Mouse (Mus musculus): ENCODE data around the gene Serpinb9. TPM values are rescaled to one million over a fixed set of nuclear protein-coding genes. Genes with fewer than 3 reads are reported as not detected.
"Not testable (repeated sequence)": the region's sequence is repeated elsewhere in the genome, so short reads cannot be mapped to it uniquely, and the experiment has no call there.

Gene Serpinb9
- polyA plus RNA-seq, 1 experiment from 2014 or later = 0.72 TPM

GRCm38 (mm10) chr13:33006555-33006954, 3.5 kb downstream of the Serpinb9 start:
- H3K4me3 ChIP-seq (ENCODE audit: low read depth, low read length) = no peak overlapping the region
- H3K4me1 ChIP-seq (ENCODE audit: control insufficient read depth, insufficient read depth, low read length) = no peaks in the 10 kb centered on the region
- H3K4me2 ChIP-seq (ENCODE audit: low read depth, severe bottlenecking) = no peak overlapping the region
- ATAC-seq (ENCODE audit: insufficient number of reproducible peaks, low FRiP score, low TSS enrichment, low read depth) (no peak), DNase-seq (ENCODE audit: low spot score) (no peak)
- H3K9ac ChIP-seq (ENCODE audit: low read length) = no peak overlapping the region
- H3K36me3 ChIP-seq (ENCODE audit: control insufficient read depth, insufficient read depth, low read length) = no peaks in the 10 kb centered on the region
- no peak overlapping the region for H3K27ac ChIP-seq (replicated peaks; ENCODE audit: low read depth, low read length)
- H3K9me3 ChIP-seq (ENCODE audit: control insufficient read depth, low read length) = no peaks in the 10 kb centered on the region
- H3K27me3 ChIP-seq (ENCODE audit: control insufficient read depth, insufficient read depth, low read length) = no peaks in the 10 kb centered on the region
- 82% methylated on average over 3 of the region's 3 CpGs for WGBS

- no peak overlapping the region for H3K4me3 ChIP-seq (ENCODE audit: low read depth, low read length)
- no peak overlapping the region for H3K9ac ChIP-seq (ENCODE audit: low read length)
- H3K4me2 ChIP-seq (ENCODE audit: low read depth, severe bottlenecking) = no peak overlapping the region
- H3K27me3 ChIP-seq (ENCODE audit: control insufficient read depth, insufficient read depth, low read length) = no peaks in the 10 kb centered on the region
- H3K36me3 ChIP-seq (ENCODE audit: control insufficient read depth, insufficient read depth, low read length) = no peaks in the 10 kb centered on the region
- no peak for DNase-seq (ENCODE audit: low spot score)
- WGBS = 92% methylated on average over 1 of the region's 1 CpGs
- no peak for ATAC-seq (ENCODE audit: insufficient number of reproducible peaks, low FRiP score, low TSS enrichment, low read depth)
- no peaks in the 10 kb centered on the region for H3K4me1 ChIP-seq (ENCODE audit: control insufficient read depth, insufficient read depth, low read length)
- no peaks in the 10 kb centered on the region for H3K9me3 ChIP-seq (ENCODE audit: control insufficient read depth, low read length)
- no peak overlapping the region for H3K27ac ChIP-seq (replicated peaks; ENCODE audit: low read depth, low read length)
These were observed 9.3 kb downstream of the Serpinb9 start for GRCm38 (mm10) chr13:33012395-33012794.

- Histone ChIP-seq H3K4me1 (ENCODE audit: control insufficient read depth, insufficient read depth, low read length) (no peaks in the 10 kb centered on the region), H3K27me3 (ENCODE audit: control insufficient read depth, insufficient read depth, low read length) (no peaks in the 10 kb centered on the region), H3K4me3 (ENCODE audit: low read depth, low read length) (no peak overlapping the region), H3K9ac (ENCODE audit: low read length) (no peak overlapping the region), H3K9me3 (ENCODE audit: control insufficient read depth, low read length) (no peaks in the 10 kb centered on the region), H3K27ac (replicated peaks; ENCODE audit: low read depth, low read length) (no peak overlapping the region), H3K36me3 (ENCODE audit: control insufficient read depth, insufficient read depth, low read length) (no peaks in the 10 kb centered on the region), H3K4me2 (ENCODE audit: low read depth, severe bottlenecking) (no peak overlapping the region)
- ATAC-seq (ENCODE audit: insufficient number of reproducible peaks, low FRiP score, low TSS enrichment, low read depth) (no peak), DNase-seq (ENCODE audit: low spot score) (no peak)
- WGBS = 71% methylated on average over 2 of the region's 2 CpGs
These were observed 10.2 kb downstream of the Serpinb9 start for GRCm38 (mm10) chr13:33013271-33013670.

DNA sequence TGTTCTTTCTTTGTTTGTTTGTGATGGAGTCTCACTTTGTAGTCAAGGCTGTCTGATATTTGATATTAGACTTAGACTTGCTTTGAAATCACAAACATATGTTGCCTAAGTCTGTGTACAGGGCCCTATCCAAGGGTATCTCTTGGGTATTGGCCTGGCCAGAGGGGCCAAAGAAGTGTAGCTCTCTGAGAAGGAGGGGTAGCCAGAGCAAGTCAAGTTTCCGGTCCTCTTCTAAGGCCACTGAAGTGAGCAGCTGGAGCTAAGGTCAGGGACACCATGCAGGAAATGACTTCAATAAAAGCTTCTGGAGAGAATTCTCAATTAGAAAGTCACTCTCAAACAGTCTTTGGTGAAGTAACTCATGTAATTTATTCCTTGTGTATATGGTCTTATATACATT, 19.3 kb downstream of the Serpinb9 start:
- DNase-seq (ENCODE audit: low spot score) = no peak
- Histone ChIP-seq H3K27me3 (ENCODE audit: control insufficient read depth, insufficient read depth, low read length) (no peaks in the 10 kb centered on the region), H3K9me3 (ENCODE audit: control insufficient read depth, low read length) (no peaks in the 10 kb centered on the region), H3K4me3 (ENCODE audit: low read depth, low read length) (no peak overlapping the region), H3K27ac (replicated peaks; ENCODE audit: low read depth, low read length) (no peak overlapping the region), H3K4me1 (ENCODE audit: control insufficient read depth, insufficient read depth, low read length) (no peaks in the 10 kb centered on the region), H3K9ac (ENCODE audit: low read length) (no peak overlapping the region), H3K4me2 (ENCODE audit: low read depth, severe bottlenecking) (no peak overlapping the region), H3K36me3 (ENCODE audit: control insufficient read depth, insufficient read depth, low read length) (no peaks in the 10 kb centered on the region)
- WGBS = 76% methylated on average over 1 of the region's 1 CpGs
- ATAC-seq (ENCODE audit: insufficient number of reproducible peaks, low FRiP score, low TSS enrichment, low read depth) = no peak

- Histone ChIP-seq H3K9me3 (ENCODE audit: control insufficient read depth, low read length) (no peaks in the 10 kb centered on the region), H3K36me3 (ENCODE audit: control insufficient read depth, insufficient read depth, low read length) (no peaks in the 10 kb centered on the region), H3K27ac (replicated peaks; ENCODE audit: low read depth, low read length) (no peak overlapping the region), H3K27me3 (ENCODE audit: control insufficient read depth, insufficient read depth, low read length) (no peaks in the 10 kb centered on the region), H3K9ac (ENCODE audit: low read length) (no peak overlapping the region), H3K4me1 (ENCODE audit: control insufficient read depth, insufficient read depth, low read length) (no peaks in the 10 kb centered on the region), H3K4me2 (ENCODE audit: low read depth, severe bottlenecking) (no peak overlapping the region), H3K4me3 (ENCODE audit: low read depth, low read length) (no peak overlapping the region)
- WGBS = 75% methylated on average over 1 of the region's 1 CpGs
- DNase-seq (ENCODE audit: low spot score) (no peak), ATAC-seq (ENCODE audit: insufficient number of reproducible peaks, low FRiP score, low TSS enrichment, low read depth) (no peak)
These were observed 23.5 kb downstream of the Serpinb9 start for GRCm38 (mm10) chr13:33026427-33027057.

DNA sequence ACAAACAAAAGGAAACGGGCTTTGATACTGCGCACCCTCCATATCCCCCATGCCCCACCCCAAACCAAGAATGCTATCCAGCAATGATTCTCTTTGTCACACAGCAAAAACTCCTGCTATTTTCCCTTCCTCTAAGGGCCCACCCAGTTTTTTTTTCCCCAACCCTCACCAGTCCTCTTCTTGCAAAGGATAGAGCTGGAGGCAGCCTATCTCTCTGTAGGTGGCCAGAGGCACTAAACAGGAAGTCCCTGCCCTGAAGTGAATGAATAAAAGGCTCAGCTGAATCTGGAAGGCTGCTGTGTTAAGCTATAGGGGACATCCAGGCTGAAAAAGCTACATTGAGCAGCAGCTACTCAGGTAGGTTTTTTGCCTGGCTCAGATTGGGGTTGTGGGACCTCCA, 24.2 kb downstream of the Serpinb9 start, which contains the start of gene Serpinb9b:
Gene Serpinb9b (plus strand): TSS at position 173 of the 400 bp plus-strand sequence.
- WGBS = 90% methylated on average over 2 of the region's 2 CpGs
- DNase-seq (ENCODE audit: low spot score) (no peak), ATAC-seq (ENCODE audit: insufficient number of reproducible peaks, low FRiP score, low TSS enrichment, low read depth) (no peak)
- no peaks in the 10 kb centered on the region for H3K4me1 ChIP-seq (ENCODE audit: control insufficient read depth, insufficient read depth, low read length)
- H3K27ac ChIP-seq (replicated peaks; ENCODE audit: low read depth, low read length) = no peak within 1 kb of the TSS
- no peaks in the 10 kb centered on the region for H3K36me3 ChIP-seq (ENCODE audit: control insufficient read depth, insufficient read depth, low read length)
- no peak within 1 kb of the TSS for H3K9ac ChIP-seq (ENCODE audit: low read length)
- H3K4me3 ChIP-seq (ENCODE audit: low read depth, low read length) = no peak within 1 kb of the TSS
- H3K4me2 ChIP-seq (ENCODE audit: low read depth, severe bottlenecking) = no peak within 1 kb of the TSS
- no peaks in the 10 kb centered on the region for H3K9me3 ChIP-seq (ENCODE audit: control insufficient read depth, low read length)
- H3K27me3 ChIP-seq (ENCODE audit: control insufficient read depth, insufficient read depth, low read length) = no peaks in the 10 kb centered on the region

DNA sequence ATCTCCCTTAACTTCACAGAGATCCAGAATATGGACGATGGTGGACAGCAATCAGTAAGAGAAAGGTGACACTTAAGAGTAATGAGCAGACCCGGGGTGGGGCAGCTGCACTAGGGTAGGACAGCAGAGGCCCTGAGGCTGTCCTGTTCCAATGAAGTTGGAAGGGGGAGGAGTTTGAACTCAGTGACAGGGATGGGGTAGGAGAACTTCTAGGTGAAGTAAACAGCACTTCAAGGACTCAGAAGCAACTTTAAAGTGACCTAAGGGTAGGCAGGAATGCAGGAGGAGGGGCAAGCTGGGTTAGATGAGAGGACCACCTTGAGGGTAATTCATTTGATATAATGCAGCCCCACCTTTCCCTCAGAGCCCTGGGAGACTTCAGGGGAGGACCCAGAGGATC, 25.1 kb downstream of the Serpinb9 start:
- no peak overlapping the region for H3K4me2 ChIP-seq (ENCODE audit: low read depth, severe bottlenecking)
- no peak overlapping the region for H3K27ac ChIP-seq (replicated peaks; ENCODE audit: low read depth, low read length)
- no peak overlapping the region for H3K4me3 ChIP-seq (ENCODE audit: low read depth, low read length)
- no peaks in the 10 kb centered on the region for H3K36me3 ChIP-seq (ENCODE audit: control insufficient read depth, insufficient read depth, low read length)
- DNase-seq (ENCODE audit: low spot score) = no peak
- no peak for ATAC-seq (ENCODE audit: insufficient number of reproducible peaks, low FRiP score, low TSS enrichment, low read depth)
- H3K9me3 ChIP-seq (ENCODE audit: control insufficient read depth, low read length) = no peaks in the 10 kb centered on the region
- H3K27me3 ChIP-seq (ENCODE audit: control insufficient read depth, insufficient read depth, low read length) = no peaks in the 10 kb centered on the region
- H3K4me1 ChIP-seq (ENCODE audit: control insufficient read depth, insufficient read depth, low read length) = no peaks in the 10 kb centered on the region
- WGBS = 34% methylated on average over 2 of the region's 2 CpGs
- H3K9ac ChIP-seq (ENCODE audit: low read length) = no peak overlapping the region

DNA sequence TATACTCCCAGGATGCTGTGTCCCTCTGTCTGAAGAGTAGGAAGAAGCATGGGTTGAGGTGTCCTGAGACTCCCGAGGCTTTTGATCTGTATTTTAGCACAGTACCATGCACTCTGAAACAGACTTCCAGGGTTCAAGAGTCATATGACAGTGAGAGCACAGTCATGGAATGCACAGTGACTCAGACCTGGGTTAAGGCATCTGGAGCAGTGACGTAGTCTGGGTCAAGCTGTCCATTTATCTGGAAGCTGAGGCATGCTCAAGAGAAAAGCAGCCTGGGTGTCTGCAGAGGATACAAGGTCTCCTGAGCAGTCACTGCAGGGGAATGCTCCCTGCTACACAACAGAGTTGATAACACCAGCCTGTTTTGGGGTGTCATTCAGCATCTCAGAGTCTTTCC, 25.5 kb downstream of the Serpinb9 start:
- Histone ChIP-seq H3K27ac (replicated peaks; ENCODE audit: low read depth, low read length) (no peak overlapping the region), H3K4me2 (ENCODE audit: low read depth, severe bottlenecking) (no peak overlapping the region), H3K36me3 (ENCODE audit: control insufficient read depth, insufficient read depth, low read length) (no peaks in the 10 kb centered on the region), H3K9ac (ENCODE audit: low read length) (no peak overlapping the region), H3K9me3 (ENCODE audit: control insufficient read depth, low read length) (no peaks in the 10 kb centered on the region), H3K4me1 (ENCODE audit: control insufficient read depth, insufficient read depth, low read length) (no peaks in the 10 kb centered on the region), H3K4me3 (ENCODE audit: low read depth, low read length) (no peak overlapping the region), H3K27me3 (ENCODE audit: control insufficient read depth, insufficient read depth, low read length) (no peaks in the 10 kb centered on the region)
- DNase-seq (ENCODE audit: low spot score) (no peak), ATAC-seq (ENCODE audit: insufficient number of reproducible peaks, low FRiP score, low TSS enrichment, low read depth) (no peak)
- WGBS = 42% methylated on average over 2 of the region's 2 CpGs

- 95% methylated on average over 2 of the region's 2 CpGs for WGBS
- H3K9ac ChIP-seq (ENCODE audit: low read length); H3K4me2 ChIP-seq (ENCODE audit: low read depth, severe bottlenecking); H3K4me3 ChIP-seq (ENCODE audit: low read depth, low read length); ATAC-seq (ENCODE audit: insufficient number of reproducible peaks, low FRiP score, low TSS enrichment, low read depth); H3K36me3 ChIP-seq (ENCODE audit: control insufficient read depth, insufficient read depth, low read length); H3K27ac ChIP-seq (replicated peaks; ENCODE audit: low read depth, low read length); H3K9me3 ChIP-seq (ENCODE audit: control insufficient read depth, low read length); H3K4me1 ChIP-seq (ENCODE audit: control insufficient read depth, insufficient read depth, low read length); H3K27me3 ChIP-seq (ENCODE audit: control insufficient read depth, insufficient read depth, low read length); DNase-seq (ENCODE audit: low spot score): not testable (repeated sequence)
These were observed 26.4 kb downstream of the Serpinb9 start for GRCm38 (mm10) chr13:33029478-33029877.

Measured in limb, embryonic 11.5 days (tissue).